Mouse (Mus musculus) thymus, adult 2 months (tissue): ENCODE results near the gene Islr2.

Experiments
- CTCF ChIP-seq: fragments of 200-500 bp; IDR thresholded peaks from 2 replicates; pipeline ENCODE4 v1.5.1; 2012; ENCODE audit warnings: mild to moderate bottlenecking, control low read depth, low read length, moderate library complexity, borderline replicate concordance; ENCODE audit not compliant: control insufficient read depth, poor library complexity, insufficient read depth; ENCODE audit errors: extremely low read depth
- POLR2A ChIP-seq: fragments of 200-500 bp; IDR thresholded peaks from 2 replicates; pipeline ENCODE4 v1.6.1; 2012; ENCODE audit warnings: mild to moderate bottlenecking, low read length, control low read depth, moderate library complexity; ENCODE audit not compliant: control insufficient read depth, poor library complexity, insufficient read depth; ENCODE audit errors: extremely low read depth

DNA sequence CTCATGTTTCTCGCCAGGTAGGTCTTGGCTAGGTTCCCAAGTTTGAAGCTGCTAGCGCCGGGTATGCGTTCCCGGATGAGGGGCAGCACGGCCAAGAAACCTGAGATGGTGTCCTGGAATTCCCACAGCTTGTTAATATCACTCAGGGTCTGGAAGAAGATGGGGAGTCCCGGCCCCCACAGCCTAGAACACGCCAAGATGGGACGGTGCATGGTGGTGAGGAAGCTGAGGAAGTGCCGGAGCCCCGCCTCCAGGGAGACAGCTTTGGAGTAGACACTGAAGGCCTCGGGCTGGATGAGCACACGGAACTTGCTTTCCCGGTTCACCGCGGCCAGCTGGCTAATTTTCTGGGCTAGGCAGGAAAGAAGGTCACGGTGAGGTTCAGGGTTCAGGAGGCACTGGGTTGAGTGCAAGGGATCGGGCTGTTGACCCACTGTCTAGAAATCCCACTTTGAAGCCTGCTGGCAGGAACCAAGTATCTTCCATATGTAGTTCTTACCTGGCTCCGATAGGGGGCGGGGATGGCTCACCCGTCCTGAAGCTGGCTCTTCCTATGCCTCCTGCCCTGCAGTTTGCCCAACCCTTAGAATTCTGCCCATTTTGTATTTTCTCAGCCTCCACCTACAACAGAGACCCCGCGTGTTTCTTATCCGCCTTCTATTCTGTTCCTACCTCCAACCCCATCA, 16.2 kb upstream of the Islr2 start:
- TF ChIP-seq CTCF: no peak
- no peak for TF ChIP-seq POLR2A
